ENCODE assay signal across 8 mouse cellular contexts in the genomic region with DNA sequence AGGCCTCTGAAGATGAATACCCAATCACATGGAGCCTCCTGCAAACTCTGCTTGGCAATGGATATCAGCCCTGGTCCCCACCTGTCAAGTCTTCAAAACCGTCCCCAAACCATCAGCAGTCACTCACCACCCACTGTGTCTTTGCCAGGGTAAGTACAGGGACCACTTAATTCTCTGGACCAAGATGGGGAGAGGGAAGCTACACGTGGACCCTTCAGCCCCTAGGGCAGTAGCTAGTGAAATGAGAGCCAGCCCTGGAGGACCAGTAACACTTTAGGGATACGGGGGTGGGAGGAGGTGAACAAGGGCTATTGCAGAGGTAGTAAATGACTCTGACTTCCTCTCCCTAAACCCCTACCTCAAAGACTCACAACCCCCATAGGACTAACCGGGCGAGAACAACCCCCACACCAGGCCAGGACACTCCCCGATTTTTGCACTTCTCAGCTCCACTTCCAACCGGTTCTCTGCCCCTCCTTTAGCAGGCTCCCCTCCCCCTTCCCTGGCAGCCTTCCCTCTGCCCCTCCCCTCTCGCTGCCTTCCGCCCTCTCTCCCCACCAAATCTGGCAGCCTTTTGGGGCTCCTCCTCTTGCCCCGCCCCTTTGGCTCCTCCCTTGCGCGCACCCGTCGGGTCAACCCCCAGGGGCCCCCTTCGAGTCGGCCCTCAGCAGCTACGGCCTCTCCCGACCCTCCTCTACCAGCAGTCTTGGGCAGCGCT. TPM values are rescaled to one million over a fixed set of nuclear protein-coding genes. Genes with fewer than 3 reads are reported as not detected.
DNase-seq lines count a peak whose midpoint lies in the region; ATAC-seq and TF ChIP-seq lines count a peak whose summit lies in the region.

No protein-coding gene starts in this region.

- peaks cover 43% of the 10 kb centered on the region for H3K4me1 ChIP-seq in E14TG2a.4 (replicated peaks; ENCODE audit: low read depth, low read length)
- peaks cover 12% of the 10 kb centered on the region; the same call in 1 of the 2 replicates for H3K4me1 ChIP-seq in forebrain, embryonic 14.5 days (ENCODE audit: control insufficient read depth, insufficient read depth, low read length)
- peaks cover 20% of the 10 kb centered on the region for H3K4me1 ChIP-seq in thymus, adult 2 months (replicated peaks; ENCODE audit: control insufficient read depth, insufficient read depth, low read length)

- intact Hi-C loops in heart, postnatal 25 days (cut with DNase I), result loop anchor here (5.0 kb wide), 1 partner anchor 46 kb away; the partner anchor contains the start of gene Krba1

- peaks cover 89% of the 10 kb centered on the region for H3K27me3 ChIP-seq in E14TG2a.4 (ENCODE audit: insufficient read depth, low read length)
- no peaks in the 10 kb centered on the region for H3K27me3 ChIP-seq in forebrain, embryonic 14.5 days (replicated peaks; ENCODE audit: control insufficient read depth, insufficient read depth, low read length)
- no peaks in the 10 kb centered on the region; the same call in 1 of the 2 replicates for H3K27me3 ChIP-seq in thymus, adult 2 months (ENCODE audit: control insufficient read depth, insufficient read depth, low read length)

- no peaks in the 10 kb centered on the region for H3K36me3 ChIP-seq in E14TG2a.4 (ENCODE audit: insufficient read depth, low read length)
- H3K36me3 ChIP-seq in forebrain, embryonic 14.5 days (ENCODE audit: control insufficient read depth, insufficient read depth, low read length), result peaks cover 25% of the 10 kb centered on the region
- H3K36me3 ChIP-seq in thymus, adult 2 months (ENCODE audit: control insufficient read depth, insufficient read depth, low read length), result no peaks in the 10 kb centered on the region

- peak overlapping the region; percentile 91 for H3K4me2 ChIP-seq in forebrain, embryonic 14.5 days (ENCODE audit: low read length)

- ATAC-seq in forebrain, embryonic 14.5 days, result peak; percentile 84
- peak; percentile 77 for ATAC-seq in neutrophil, adult 5-6 weeks (ENCODE audit: extremely low read depth, insufficient number of reproducible peaks, low FRiP score, poor library complexity, severe bottlenecking)

- H3K27ac ChIP-seq in forebrain, embryonic 14.5 days (ENCODE audit: low read depth, low read length), result peak overlapping the region; percentile 77
- peak overlapping the region; percentile 20; the same call in 1 of the 2 replicates for H3K27ac ChIP-seq in thymus, adult 2 months (ENCODE audit: control insufficient read depth, insufficient read depth, low read length)

- peak overlapping the region; percentile 84 for H3K9ac ChIP-seq in forebrain, embryonic 14.5 days (ENCODE audit: low read length)

- under 1% methylated on average over 19 of the region's 19 CpGs for whole genome bisulfite sequencing in forebrain, embryonic 14.5 days
- 7% methylated on average over 19 of the region's 19 CpGs for whole genome bisulfite sequencing in thymus, adult 2 months

- H3K4me3 ChIP-seq in E14TG2a.4 (replicated peaks; ENCODE audit: low read length), result peak overlapping the region; percentile 71
- peak overlapping the region; percentile 81 for H3K4me3 ChIP-seq in forebrain, embryonic 14.5 days (ENCODE audit: low read depth, low read length)
- H3K4me3 ChIP-seq in thymus, adult 2 months (ENCODE audit: control insufficient read depth, insufficient read depth, low read length), result peak overlapping the region; percentile 45

- H3K9me3 ChIP-seq in E14TG2a.4 (ENCODE audit: low read length), result peaks cover 14% of the 10 kb centered on the region
- H3K9me3 ChIP-seq in forebrain, embryonic 14.5 days (replicated peaks; ENCODE audit: control insufficient read depth, low read length), result no peaks in the 10 kb centered on the region

- no peak for TF ChIP-seq CTCF in E14TG2a.4 (conservative IDR thresholded peaks at IDR 0.05; ENCODE audit: low read length)
- TF ChIP-seq CTCF in thymus, adult 2 months (IDR thresholded peaks at IDR 0.05; ENCODE audit: borderline replicate concordance, control insufficient read depth, extremely low read depth, insufficient read depth, low read length, poor library complexity), result no peak

- peak; percentile 81 for DNase-seq in c-Kit-positive CD71-negative TER-119-negative erythroid progenitor cells, embryonic 14.5 days (ENCODE audit: low read depth)
- peak; percentile 95 for DNase-seq in forebrain, embryonic 14.5 days (ENCODE audit: low spot score)
- peak; percentile 92 for DNase-seq in heart, postnatal 25 days (ENCODE audit: low spot score)
- DNase-seq in layer of hippocampus, adult 11-12 months (ENCODE audit: low spot score), result peak; percentile 91
- peak; percentile 96 to 98 for DNase-seq in lung, adult 18-20 months
- peak; percentile 93 for DNase-seq in thymus, adult 2 months

- TF ChIP-seq POLR2A in thymus, adult 2 months (IDR thresholded peaks at IDR 0.05; ENCODE audit: control insufficient read depth, extremely low read depth, insufficient read depth, low read length, poor library complexity), result no peak

RNA-seq across cellular contexts. Expression of gene Zfp467, which starts 1.9 kb away (rescaled TPM):
- polyA plus RNA-seq in forebrain, embryonic 14.5 days (2014; fragmentation: Nextera tagmentation; extraction: Ambion mirVana), result 27.1 and 29.9 TPM in 2 replicates
- 10 to 100 TPM; 11.7 to 12.4 TPM for total RNA-seq in heart, postnatal 25 days (2021)
- total RNA-seq in neutrophil, adult 5-6 weeks (2017), result 4.9 and 10.8 TPM in 2 replicates
- 29.4 and 30.2 TPM in 2 replicates for polyA plus RNA-seq in thymus, adult 2 months (2012; rRNA removed)

RNA-seq across cellular contexts. Expression of gene Sspo, which starts 4.3 kb away (rescaled TPM):
- polyA plus RNA-seq in forebrain, embryonic 14.5 days (2014; fragmentation: Nextera tagmentation; extraction: Ambion mirVana), result 0.06 and 0.48 TPM in 2 replicates
- under 1 TPM; 0.14 to 0.55 TPM for total RNA-seq in heart, postnatal 25 days (2021)
- not detected in 2 replicates for total RNA-seq in neutrophil, adult 5-6 weeks (2017)
- 29.3 and 35.4 TPM in 2 replicates for polyA plus RNA-seq in thymus, adult 2 months (2012; rRNA removed)

RNA-seq across cellular contexts. Expression of gene Krba1, which starts 48.4 kb away (rescaled TPM):
- 17.1 and 25.0 TPM in 2 replicates for polyA plus RNA-seq in forebrain, embryonic 14.5 days (2014; fragmentation: Nextera tagmentation; extraction: Ambion mirVana)
- total RNA-seq in heart, postnatal 25 days (2021), result 10 to 100 TPM; 19.2 to 20.2 TPM
- 14.5 and 15.5 TPM in 2 replicates for total RNA-seq in neutrophil, adult 5-6 weeks (2017)
- polyA plus RNA-seq in thymus, adult 2 months (2012; rRNA removed), result 71.9 and 73.5 TPM in 2 replicates

Comparison
In these comparisons a context has a peak if more than half of its experiments do, and no peak if none do; other contexts are left out.
1. Peak in every context shown above with its lines: DNase-seq, ATAC-seq, H3K4me3 ChIP-seq and H3K27ac ChIP-seq.